Mouse (Mus musculus): ENCODE measurements around the gene Smtnl2.

DNA sequence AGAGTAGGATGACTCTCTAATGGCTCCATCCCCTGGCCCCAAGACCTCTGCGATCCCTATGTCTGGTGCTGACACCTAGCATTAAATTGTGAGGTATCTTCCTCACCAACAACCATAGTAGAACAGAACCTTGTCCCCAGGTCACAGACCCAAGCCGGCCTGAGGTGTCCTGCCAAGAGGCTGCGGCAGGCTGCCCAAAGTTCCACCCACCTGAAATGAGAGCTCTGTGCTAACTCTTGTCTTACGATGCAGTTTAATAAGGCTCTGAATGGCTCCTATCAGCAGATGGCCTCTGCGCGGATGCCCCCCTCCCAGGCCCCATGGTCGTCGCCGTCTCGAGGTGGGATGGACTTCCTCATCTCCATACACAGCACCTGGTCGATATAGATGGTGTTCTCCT lies 67.0 kb downstream of the Smtnl2 start:
- TF ChIP-seq POLR2A (IDR thresholded peaks at IDR 0.05; ENCODE audit: control insufficient read depth, extremely low read depth, insufficient read depth, low read length, poor library complexity) (no peak), CTCF (IDR thresholded peaks at IDR 0.05; ENCODE audit: borderline replicate concordance, control insufficient read depth, extremely low read depth, insufficient read depth, low read length, poor library complexity) (no peak)

Data from thymus, adult 2 months (tissue).